ENCODE assay signal across 8 mouse cellular contexts in genomic region chr2:174344003-174344655, GRCm38 (mm10). TPM values are rescaled to one million over a fixed set of nuclear protein-coding genes. Genes with fewer than 3 reads are reported as not detected.
DNase-seq lines count a peak whose midpoint lies in the region; ATAC-seq lines count a peak whose summit lies in the region.

No protein-coding gene starts in this region.

- no peak overlapping the region for H3K4me3 ChIP-seq in hindbrain, embryonic 12.5 days
- H3K4me3 ChIP-seq in lung, embryonic 16.5 days (ENCODE audit: low read length), result no peak overlapping the region

- peaks cover 32% of the 10 kb centered on the region for H3K4me1 ChIP-seq in hindbrain, embryonic 12.5 days
- peaks cover 48% of the 10 kb centered on the region for H3K4me1 ChIP-seq in lung, embryonic 16.5 days (replicated peaks; ENCODE audit: control insufficient read depth, insufficient read depth, low read length)

- H3K4me2 ChIP-seq in hindbrain, embryonic 12.5 days (replicated peaks), result peak overlapping the region; percentile 33
- peak overlapping the region; percentile 26 for H3K4me2 ChIP-seq in lung, embryonic 16.5 days (ENCODE audit: low read depth, low read length)

- peak; percentile 61 for DNase-seq in T-cell, adult 2 months (ENCODE audit: low spot score)
- DNase-seq in cerebellum, adult 9-10 months, result peak; percentile 75
- peak; percentile 57 to 61 for DNase-seq in frontal cortex, postnatal 25 days (ENCODE audit: low spot score in 2 of 2)
- DNase-seq in layer of hippocampus, postnatal 10 days (ENCODE audit: low spot score in 2 of 2), result peak; percentile 54 to 74
- DNase-seq in ovary, postnatal 10 days (ENCODE audit: low spot score), result peak; percentile 43
- peak; percentile 30 to 76 for DNase-seq in urinary bladder, postnatal 36 days (ENCODE audit: low spot score in 2 of 2)

- 49% methylated on average over 3 of the region's 3 CpGs for WGBS in hindbrain, embryonic 12.5 days
- WGBS in lung, embryonic 16.5 days, result 3% methylated on average over 3 of the region's 3 CpGs

- H3K27ac ChIP-seq in hindbrain, embryonic 12.5 days, result peak overlapping the region; percentile 64
- peak overlapping the region; percentile 78 for H3K27ac ChIP-seq in lung, embryonic 16.5 days (ENCODE audit: low read length)

- peaks cover 42% of the 10 kb centered on the region for H3K36me3 ChIP-seq in hindbrain, embryonic 12.5 days
- H3K36me3 ChIP-seq in lung, embryonic 16.5 days (ENCODE audit: control insufficient read depth, insufficient read depth, low read length), result peaks cover 35% of the 10 kb centered on the region

- 0 out of 2 replicates have a peak, but pooled peaks cover 4% of the 10 kb centered on the region for H3K9me3 ChIP-seq in hindbrain, embryonic 12.5 days (replicated peaks)
- no peaks in the 10 kb centered on the region for H3K9me3 ChIP-seq in lung, embryonic 16.5 days (ENCODE audit: control insufficient read depth, low read length)

- no peak overlapping the region for H3K9ac ChIP-seq in hindbrain, embryonic 12.5 days
- H3K9ac ChIP-seq in lung, embryonic 16.5 days (ENCODE audit: low read length), result no peak overlapping the region

- no peaks in the 10 kb centered on the region for H3K27me3 ChIP-seq in hindbrain, embryonic 12.5 days
- H3K27me3 ChIP-seq in lung, embryonic 16.5 days (ENCODE audit: control insufficient read depth, insufficient read depth, low read depth, low read length), result no peaks in the 10 kb centered on the region

- peak; percentile 64 for ATAC-seq in hindbrain, embryonic 12.5 days (ENCODE audit: low FRiP score)
- ATAC-seq in lung, embryonic 16.5 days (ENCODE audit: low read depth), result peak; percentile 88

RNA-seq across cellular contexts. Expression of gene Gm20721, which starts 2.4 kb away (rescaled TPM):
- polyA plus RNA-seq in hindbrain, embryonic 12.5 days (2016; fragmentation: Nextera tagmentation; extraction: Ambion mirVana), result 13.7 and 14.5 TPM in 2 replicates
- 1 to 10 TPM; 1.3 to 1.9 TPM for total RNA-seq in layer of hippocampus, postnatal 10 days (2021)
- 16.9 and 55.8 TPM in 2 replicates for polyA plus RNA-seq in lung, embryonic 16.5 days (2015; fragmentation: Nextera tagmentation; extraction: Ambion mirVana)
